Mouse (Mus musculus): ENCODE results near the gene Abcg8. TPM values are rescaled to one million over a fixed set of nuclear protein-coding genes. Genes with fewer than 3 reads are reported as not detected.

The Abcg8 gene
- polyA plus RNA-seq (2015; fragmentation: Nextera tagmentation; extraction: Ambion mirVana): 47.4 and 56.7 TPM in 2 replicates

DNA sequence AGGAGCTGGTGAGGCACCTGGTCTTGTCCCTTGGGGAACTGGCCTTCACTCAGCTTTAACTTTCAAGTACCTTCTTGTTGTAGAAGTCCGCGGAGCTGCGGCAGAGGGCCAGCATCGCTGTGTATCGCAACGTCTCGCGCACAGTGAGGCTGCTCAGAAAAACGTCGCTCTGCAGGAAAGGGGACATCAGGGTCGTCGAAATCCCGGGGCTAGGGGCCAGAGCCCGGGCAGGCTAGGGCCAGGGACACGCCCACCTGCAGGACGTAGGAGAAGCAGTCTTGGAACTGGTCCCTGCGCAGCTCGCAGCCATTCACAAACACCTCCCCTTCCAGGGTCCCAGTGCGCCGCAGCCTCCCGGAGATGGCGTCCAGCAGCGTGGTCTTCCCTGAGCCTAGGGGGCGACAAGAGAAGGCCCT lies at the start of gene Abcg8:
TSS of gene Abcg8 (plus strand) at position 352 of the 416 bp plus-strand sequence.
- no peaks in the 10 kb centered on the region for H3K27me3 ChIP-seq (replicated peaks; ENCODE audit: control insufficient read depth, insufficient read depth, low read length)
- ATAC-seq: no peak
- no peaks in the 10 kb centered on the region for H3K9me3 ChIP-seq (ENCODE audit: control insufficient read depth)
- 5% methylated on average over 24 of the region's 24 CpGs for WGBS
- H3K4me3 ChIP-seq (ENCODE audit: low read depth, low read length): peak within 1 kb of the TSS; percentile 20
- no peak within 1 kb of the TSS for H3K9ac ChIP-seq (ENCODE audit: low read depth, low read length)
- H3K4me2 ChIP-seq (replicated peaks; ENCODE audit: low read depth): peak within 1 kb of the TSS; percentile 56
- no peak for TF ChIP-seq CTCF (IDR thresholded peaks at IDR 0.05; ENCODE audit: low read depth)
- H3K36me3 ChIP-seq (ENCODE audit: control insufficient read depth, insufficient read depth): no peaks in the 10 kb centered on the region
- no peak within 1 kb of the TSS for H3K27ac ChIP-seq (ENCODE audit: low read depth, low read length)
- H3K4me1 ChIP-seq (replicated peaks; ENCODE audit: control insufficient read depth, insufficient read depth, low read length): peaks cover 14% of the 10 kb centered on the region

GRCm38 (mm10) chr17:84626857-84627305 lies 49.2 kb upstream of the Abcg8 start:
- H3K9me3 ChIP-seq (ENCODE audit: control insufficient read depth): no peaks in the 10 kb centered on the region
- TF ChIP-seq CTCF (IDR thresholded peaks at IDR 0.05; ENCODE audit: low read depth): peak; percentile 43; the same call in 1 of the 2 replicates
- no peaks in the 10 kb centered on the region for H3K27me3 ChIP-seq (replicated peaks; ENCODE audit: control insufficient read depth, insufficient read depth, low read length)
- WGBS: 27% methylated on average over 9 of the region's 9 CpGs
- ATAC-seq: peak; percentile 23; the same call in 1 of the 2 replicates
- H3K4me1 ChIP-seq (replicated peaks; ENCODE audit: control insufficient read depth, insufficient read depth, low read length): 0 out of 2 replicates have a peak, but pooled peaks cover 3% of the 10 kb centered on the region
- H3K27ac ChIP-seq (ENCODE audit: low read depth, low read length): no peak overlapping the region
- H3K9ac ChIP-seq (ENCODE audit: low read depth, low read length): 0 out of 2 replicates have a peak overlapping the region, but pooled peaks have one; percentile 40
- H3K4me3 ChIP-seq (ENCODE audit: low read depth, low read length): peak overlapping the region; percentile 46
- H3K36me3 ChIP-seq (ENCODE audit: control insufficient read depth, insufficient read depth): no peaks in the 10 kb centered on the region
- peak overlapping the region; percentile 91 for H3K4me2 ChIP-seq (replicated peaks; ENCODE audit: low read depth)

GRCm38 (mm10) chr17:84627721-84628120 lies 48.4 kb upstream of the Abcg8 start:
- no peak overlapping the region for H3K4me3 ChIP-seq (ENCODE audit: low read depth, low read length)
- 82% methylated on average over 10 of the region's 10 CpGs for WGBS

DNA sequence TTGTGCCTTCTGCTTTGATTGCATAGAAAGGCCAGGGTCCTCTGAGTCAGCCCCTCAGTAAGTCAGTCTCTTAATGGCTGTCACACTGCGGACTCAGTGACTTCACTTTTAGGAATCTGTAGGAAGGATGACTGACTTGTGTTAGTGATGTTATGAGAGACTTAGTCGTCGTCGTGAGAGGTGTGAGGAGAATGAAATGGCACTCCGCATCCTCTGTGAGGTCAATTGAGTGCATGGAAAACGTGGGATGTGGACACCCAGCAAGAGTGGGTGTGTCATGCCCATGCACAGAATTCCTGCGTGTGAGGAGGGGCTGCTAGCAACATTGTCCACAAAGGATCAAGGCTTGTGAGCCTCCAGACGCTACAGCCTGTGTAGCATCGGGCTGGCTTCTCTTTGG lies 47.5 kb upstream of the Abcg8 start:
- Histone ChIP-seq H3K27me3 (replicated peaks; ENCODE audit: control insufficient read depth, insufficient read depth, low read length) (no peaks in the 10 kb centered on the region), H3K9ac (ENCODE audit: low read depth, low read length) (no peak overlapping the region), H3K4me2 (replicated peaks; ENCODE audit: low read depth) (no peak overlapping the region), H3K27ac (ENCODE audit: low read depth, low read length) (no peak overlapping the region), H3K4me1 (replicated peaks; ENCODE audit: control insufficient read depth, insufficient read depth, low read length) (0 out of 2 replicates have a peak, but pooled peaks cover 3% of the 10 kb centered on the region), H3K4me3 (ENCODE audit: low read depth, low read length) (no peak overlapping the region), H3K36me3 (ENCODE audit: control insufficient read depth, insufficient read depth) (no peaks in the 10 kb centered on the region), H3K9me3 (ENCODE audit: control insufficient read depth) (no peaks in the 10 kb centered on the region)
- no peak for ATAC-seq
- TF ChIP-seq CTCF (IDR thresholded peaks at IDR 0.05; ENCODE audit: low read depth): no peak
- WGBS: 84% methylated on average over 9 of the region's 9 CpGs

More at GRCm38 (mm10) chr17:84627721-84628120, 48.4 kb upstream of the Abcg8 start:
- TF ChIP-seq CTCF (IDR thresholded peaks at IDR 0.05; ENCODE audit: low read depth): no peak
- H3K9me3 ChIP-seq (ENCODE audit: control insufficient read depth): no peaks in the 10 kb centered on the region
- ATAC-seq: no peak
- H3K36me3 ChIP-seq (ENCODE audit: control insufficient read depth, insufficient read depth): no peaks in the 10 kb centered on the region
- 0 out of 2 replicates have a peak, but pooled peaks cover 3% of the 10 kb centered on the region for H3K4me1 ChIP-seq (replicated peaks; ENCODE audit: control insufficient read depth, insufficient read depth, low read length)
- H3K27me3 ChIP-seq (replicated peaks; ENCODE audit: control insufficient read depth, insufficient read depth, low read length): no peaks in the 10 kb centered on the region
- no peak overlapping the region for H3K9ac ChIP-seq (ENCODE audit: low read depth, low read length)
- H3K4me2 ChIP-seq (replicated peaks; ENCODE audit: low read depth): no peak overlapping the region
- no peak overlapping the region for H3K27ac ChIP-seq (ENCODE audit: low read depth, low read length)

- Histone ChIP-seq H3K4me3 (ENCODE audit: low read depth, low read length) (no peak overlapping the region), H3K4me2 (replicated peaks; ENCODE audit: low read depth) (no peak overlapping the region), H3K4me1 (replicated peaks; ENCODE audit: control insufficient read depth, insufficient read depth, low read length) (0 out of 2 replicates have a peak, but pooled peaks cover under 1% of the 10 kb centered on the region), H3K27ac (ENCODE audit: low read depth, low read length) (no peak overlapping the region), H3K27me3 (replicated peaks; ENCODE audit: control insufficient read depth, insufficient read depth, low read length) (no peaks in the 10 kb centered on the region), H3K9ac (ENCODE audit: low read depth, low read length) (no peak overlapping the region), H3K9me3 (ENCODE audit: control insufficient read depth) (no peaks in the 10 kb centered on the region), H3K36me3 (ENCODE audit: control insufficient read depth, insufficient read depth) (no peaks in the 10 kb centered on the region; the same call in 1 of the 2 replicates)
- no peak for ATAC-seq
- no peak for TF ChIP-seq CTCF (IDR thresholded peaks at IDR 0.05; ENCODE audit: low read depth)
- WGBS: 90% methylated on average over 6 of the region's 6 CpGs
These were observed 44.3 kb upstream of the Abcg8 start for GRCm38 (mm10) chr17:84631836-84632235.

DNA sequence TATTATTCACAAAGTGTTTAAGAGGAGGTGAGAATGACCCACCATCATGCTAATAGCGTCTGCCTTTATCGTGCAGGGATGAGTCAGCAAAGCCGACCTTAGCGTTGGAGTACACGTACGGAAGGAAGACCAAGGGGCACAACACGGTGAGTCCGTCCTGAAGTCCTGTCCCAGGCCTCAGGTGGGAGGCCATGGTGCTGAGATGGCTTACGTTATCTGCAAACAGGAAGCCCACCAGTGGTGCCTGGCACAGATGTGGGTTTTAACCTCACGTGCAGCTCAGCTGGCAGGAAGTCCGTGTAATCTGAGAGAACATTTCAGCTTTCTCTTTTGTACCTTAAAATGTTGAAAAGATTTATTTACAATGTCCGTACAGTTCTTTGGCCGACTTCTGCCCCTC lies 42.7 kb upstream of the Abcg8 start:
- Histone ChIP-seq H3K9me3 (ENCODE audit: control insufficient read depth) (no peaks in the 10 kb centered on the region), H3K27ac (ENCODE audit: low read depth, low read length) (no peak overlapping the region), H3K36me3 (ENCODE audit: control insufficient read depth, insufficient read depth) (no peaks in the 10 kb centered on the region; the same call in 1 of the 2 replicates), H3K4me3 (ENCODE audit: low read depth, low read length) (no peak overlapping the region), H3K4me2 (replicated peaks; ENCODE audit: low read depth) (no peak overlapping the region), H3K9ac (ENCODE audit: low read depth, low read length) (no peak overlapping the region), H3K27me3 (replicated peaks; ENCODE audit: control insufficient read depth, insufficient read depth, low read length) (no peaks in the 10 kb centered on the region), H3K4me1 (replicated peaks; ENCODE audit: control insufficient read depth, insufficient read depth, low read length) (no peaks in the 10 kb centered on the region)
- 79% methylated on average over 13 of the region's 13 CpGs for WGBS
- ATAC-seq: no peak
- TF ChIP-seq CTCF (IDR thresholded peaks at IDR 0.05; ENCODE audit: low read depth): no peak

All from intestine, postnatal 0 days (tissue).